Mouse (Mus musculus) frontal cortex, adult (tissue): ENCODE measurements at regions not wholly inside any gene's neighbourhood (a gene's known extent, or its start where the extent isn't known, plus 50 kb on each side); places are given as distances from the start of the nearest gene placed in this dataset.
A peak's percentile ranks its signal among the peaks of the same experiment; 100 is the strongest.

ENCODE experiments used
- ATAC-seq: cut with Nextera tagmentation; 2 replicates; pipeline ENCODE4 v1.9.2; 2017; ENCODE audit warnings: mild to moderate bottlenecking, moderate library complexity, mixed read lengths; ENCODE audit not compliant: low TSS enrichment

- no peak for ATAC-seq
Measured at GRCm38 (mm10) chr14:104676810-104677209, 154.4 kb upstream of the Rnf219 start.

GRCm38 (mm10) chr14:104661696-104662095 is 139.3 kb upstream of the Rnf219 start:
- peak; percentile 81 for ATAC-seq

- ATAC-seq: no peak
Measured at GRCm38 (mm10) chr14:104658751-104659150, 136.3 kb upstream of the Rnf219 start.

- no peak for ATAC-seq
Measured at GRCm38 (mm10) chr14:104649980-104650379, 127.5 kb upstream of the Rnf219 start.

GRCm38 (mm10) chr14:104644626-104645025 is 122.2 kb upstream of the Rnf219 start:
- no peak for ATAC-seq

GRCm38 (mm10) chr14:104642783-104643182 is 120.3 kb upstream of the Rnf219 start:
- ATAC-seq: no peak

GRCm38 (mm10) chr14:104639300-104639699 is 116.9 kb upstream of the Rnf219 start:
- ATAC-seq: no peak

- ATAC-seq: no peak
Measured at GRCm38 (mm10) chr14:104611467-104611866, 89.0 kb upstream of the Rnf219 start.

GRCm38 (mm10) chr14:104610378-104610777 is 87.9 kb upstream of the Rnf219 start:
- ATAC-seq: no peak

GRCm38 (mm10) chr14:104594851-104595250 is 72.4 kb upstream of the Rnf219 start:
- no peak for ATAC-seq
